Mouse (Mus musculus) heart, embryonic 11.5 days (tissue): Measurements from ENCODE around the gene Pi4kb. TPM values are rescaled to one million over a fixed set of nuclear protein-coding genes. Genes with fewer than 3 reads are reported as not detected.
"Not testable (repeated sequence)": the region's sequence is repeated elsewhere in the genome, so short reads cannot be mapped to it uniquely, and the experiment has no call there.

Experiments
- ATAC-seq: fragments of 200-750 bp; cut with Nextera tagmentation; replicated peaks from 2 replicates; pipeline ENCODE4 v1.8.0; 2017; ENCODE audit warnings: moderate library complexity; ENCODE audit not compliant: insufficient number of reproducible peaks, low FRiP score, low TSS enrichment
- H3K27ac ChIP-seq: fragments of 300-500 bp; sonication (generic); 2 replicates; pipeline ENCODE4 v1.5.1; 2014; ENCODE audit warnings: mild to moderate bottlenecking, low read depth, low read length
- H3K27me3 ChIP-seq: fragments of 300-500 bp; sonication (generic); 2 replicates; pipeline ENCODE4 v1.6.1; 2014; ENCODE audit warnings: mild to moderate bottlenecking, low read length, mixed read lengths; ENCODE audit not compliant: control insufficient read depth, insufficient read depth
- H3K36me3 ChIP-seq: fragments of 300-500 bp; sonication (generic); 2 replicates; pipeline ENCODE4 v1.6.1; 2014; ENCODE audit warnings: mild to moderate bottlenecking, low read length, moderate library complexity, mixed read lengths; ENCODE audit not compliant: control insufficient read depth, insufficient read depth
- H3K4me1 ChIP-seq: fragments of 300-500 bp; sonication (generic); 2 replicates; pipeline ENCODE4 v1.6.1; 2014; ENCODE audit warnings: low read length; ENCODE audit not compliant: control insufficient read depth, insufficient read depth
- H3K4me2 ChIP-seq: fragments of 300-500 bp; sonication (generic); 2 replicates; pipeline ENCODE4 v1.6.1; 2014; ENCODE audit warnings: mild to moderate bottlenecking, moderate library complexity
- H3K4me3 ChIP-seq: fragments of 300-500 bp; sonication (generic); 2 replicates; pipeline ENCODE4 v1.5.1; 2014; ENCODE audit warnings: low read depth, low read length
- H3K9ac ChIP-seq: fragments of 300-500 bp; sonication (generic); 2 replicates; pipeline ENCODE4 v1.6.1; 2014; ENCODE audit warnings: mild to moderate bottlenecking, low read depth, low read length, moderate library complexity
- H3K9me3 ChIP-seq: fragments of 300-500 bp; sonication (generic); replicated peaks from 2 replicates; pipeline ENCODE4 v1.6.1; 2016; ENCODE audit warnings: low read length; ENCODE audit not compliant: control insufficient read depth
- WGBS: fragments of 180-500 bp; shearing (Covaris S2); extraction: QIAGEN DNeasy Blood & Tissue Kit; methylation state at CpG from one replicate; pipeline ENCODE4 v1.1.7; 2014; ENCODE audit not compliant: insufficient replicate concordance; 5-methylcytosine and 5-hydroxymethylcytosine counted together
- polyA plus RNA-seq: library from polyadenylated mRNA; unstranded; fragments of >200 nt; fragmentation: Nextera tagmentation; extraction: Ambion mirVana; gene quantifications from 2 replicates; pipeline ENCODE4 v1.2.1, GENCODE M21; 2014

The Pi4kb gene
- 12.9 and 18.5 TPM in 2 replicates for polyA plus RNA-seq

- H3K27me3 ChIP-seq: no peaks in the 10 kb centered on the region
- WGBS: under 1% methylated on average over 55 of the region's 57 CpGs
- peaks cover 7% of the 10 kb centered on the region for H3K4me1 ChIP-seq
- H3K9me3 ChIP-seq: no peaks in the 10 kb centered on the region
- H3K27ac ChIP-seq: peak within 1 kb of the TSS; percentile 81
- peak within 1 kb of the TSS; percentile 68 for H3K4me2 ChIP-seq
- peak within 1 kb of the TSS; percentile 92 for H3K4me3 ChIP-seq
- ATAC-seq: peak; percentile 91
- H3K36me3 ChIP-seq: no peaks in the 10 kb centered on the region
- H3K9ac ChIP-seq: peak within 1 kb of the TSS; percentile 94
These were observed at the start of gene Pi4kb for GRCm38 (mm10) chr3:94974528-94975422. Pi4kb (plus strand) TSS chr3:94974731.

GRCm38 (mm10) chr3:94926301-94926736, 48.2 kb upstream of the Pi4kb start:
- H3K4me2 ChIP-seq, H3K9ac ChIP-seq, H3K9me3 ChIP-seq, H3K27me3 ChIP-seq, H3K36me3 ChIP-seq, H3K4me3 ChIP-seq, H3K4me1 ChIP-seq, H3K27ac ChIP-seq: not testable (repeated sequence)
- WGBS: 26% methylated on average over 4 of the region's 4 CpGs
- peak; percentile 78 for ATAC-seq

GRCm38 (mm10) chr3:94928979-94929378, 45.6 kb upstream of the Pi4kb start:
- 83% methylated on average over 4 of the region's 4 CpGs for WGBS
- H3K27me3 ChIP-seq, H3K4me1 ChIP-seq, H3K9me3 ChIP-seq, H3K9ac ChIP-seq, ATAC-seq, H3K36me3 ChIP-seq, H3K4me2 ChIP-seq, H3K4me3 ChIP-seq, H3K27ac ChIP-seq: not testable (repeated sequence)

- H3K9ac ChIP-seq, H3K4me3 ChIP-seq, H3K27me3 ChIP-seq, ATAC-seq, H3K36me3 ChIP-seq, H3K27ac ChIP-seq, H3K4me2 ChIP-seq, H3K4me1 ChIP-seq, H3K9me3 ChIP-seq: not testable (repeated sequence)
- WGBS: 41% methylated on average over 7 of the region's 7 CpGs
These were observed 43.9 kb upstream of the Pi4kb start for GRCm38 (mm10) chr3:94930386-94931266.

- 57% methylated on average over 10 of the region's 10 CpGs for WGBS
These were observed 43.0 kb upstream of the Pi4kb start for GRCm38 (mm10) chr3:94931427-94932082.

GRCm38 (mm10) chr3:94932279-94932678, 42.3 kb upstream of the Pi4kb start:
- not testable (repeated sequence) for H3K36me3 ChIP-seq, H3K9me3 ChIP-seq, H3K27me3 ChIP-seq, H3K4me1 ChIP-seq, H3K9ac ChIP-seq, ATAC-seq, H3K4me3 ChIP-seq
- peak overlapping the region; percentile 46 for H3K27ac ChIP-seq
- peak overlapping the region; percentile 60; the same call in 1 of the 2 replicates for H3K4me2 ChIP-seq
- WGBS: 63% methylated on average over 2 of the region's 2 CpGs

More at GRCm38 (mm10) chr3:94931427-94932082, 43.0 kb upstream of the Pi4kb start:
- H3K4me3 ChIP-seq, H3K4me2 ChIP-seq, H3K4me1 ChIP-seq, H3K9me3 ChIP-seq, H3K9ac ChIP-seq, H3K27ac ChIP-seq, ATAC-seq, H3K27me3 ChIP-seq, H3K36me3 ChIP-seq: not testable (repeated sequence)

GRCm38 (mm10) chr3:94932809-94933564, 41.5 kb upstream of the Pi4kb start, which contains the start of gene Selenbp1:
Selenbp1 (plus strand) TSS chr3:94933056.
- Histone ChIP-seq H3K4me3 (peak within 1 kb of the TSS; percentile 39), H3K36me3 (no peaks in the 10 kb centered on the region), H3K9me3 (no peaks in the 10 kb centered on the region), H3K9ac (peak within 1 kb of the TSS; percentile 60), H3K4me1 (0 out of 2 replicates have a peak, but pooled peaks cover 7% of the 10 kb centered on the region), H3K4me2 (peak within 1 kb of the TSS; percentile 60), H3K27ac (peak within 1 kb of the TSS; percentile 78), H3K27me3 (no peaks in the 10 kb centered on the region)
- peak; percentile 80 for ATAC-seq
- WGBS: 14% methylated on average over 16 of the region's 16 CpGs
